Mouse (Mus musculus): ENCODE results near the gene BC024978. TPM values are rescaled to one million over a fixed set of nuclear protein-coding genes. Genes with fewer than 3 reads are reported as not detected.
A peak's percentile ranks its signal among the peaks of the same experiment; 100 is the strongest.

BC024978 gene
- polyA plus RNA-seq, 1 experiment = 18.8 TPM

DNA sequence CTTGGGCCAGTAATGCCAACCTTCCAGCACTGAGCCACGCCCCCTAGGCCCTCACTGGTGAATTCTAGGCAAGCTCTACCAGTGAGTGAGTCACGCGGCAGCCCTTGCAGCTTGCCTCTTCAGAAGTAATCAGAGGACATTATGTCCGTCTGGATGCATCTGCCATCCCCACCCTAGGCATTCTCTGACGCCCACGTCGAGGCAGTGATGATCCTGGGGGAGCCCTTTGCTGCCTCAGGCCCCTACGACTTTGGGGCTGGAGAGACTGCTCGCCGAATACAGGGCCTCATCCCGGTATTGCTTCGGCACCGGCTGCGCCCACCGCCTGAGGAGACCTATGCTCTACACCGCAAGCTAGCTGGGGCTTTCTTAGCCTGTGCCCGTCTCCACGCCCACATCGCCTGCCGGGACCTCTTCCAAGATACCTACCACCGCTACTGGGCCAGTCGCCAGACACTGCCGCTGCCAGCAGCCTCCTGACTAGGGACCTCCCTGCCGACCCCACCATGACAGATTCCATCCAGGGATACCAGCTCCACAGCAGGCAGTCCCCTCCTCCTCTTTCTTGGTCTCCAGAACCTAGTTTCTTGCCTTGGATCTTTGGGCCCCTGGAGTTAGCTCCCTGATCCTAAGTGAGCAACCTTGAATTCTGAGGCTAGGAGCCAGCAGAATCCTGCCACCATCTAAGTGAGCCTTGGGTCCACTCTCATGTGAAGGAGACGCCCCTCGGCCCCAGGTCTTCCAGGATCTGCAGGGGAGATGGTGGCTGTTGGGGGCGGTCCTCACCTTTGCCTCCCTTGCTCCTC lies 61.7 kb downstream of the BC024978 start:
- WGBS = 5% methylated on average over 27 of the region's 27 CpGs
- Histone ChIP-seq H3K27ac (ENCODE audit: insufficient read depth, low read length) (peak overlapping the region; percentile 76), H3K4me1 (ENCODE audit: control insufficient read depth, insufficient read depth, low read length) (peaks cover 21% of the 10 kb centered on the region), H3K4me3 (replicated peaks; ENCODE audit: insufficient read depth, low read depth, low read length) (peak overlapping the region; percentile 21), H3K27me3 (ENCODE audit: control insufficient read depth, insufficient read depth, low read length) (no peaks in the 10 kb centered on the region)
- peak; percentile 78 to 81 for DNase-seq
- TF ChIP-seq POLR2A (IDR thresholded peaks at IDR 0.05; ENCODE audit: borderline replicate concordance, insufficient read depth, low read length) = no peak
- no peak for TF ChIP-seq CTCF (IDR thresholded peaks at IDR 0.05; ENCODE audit: borderline replicate concordance, insufficient read depth, low read depth, low read length)

DNA sequence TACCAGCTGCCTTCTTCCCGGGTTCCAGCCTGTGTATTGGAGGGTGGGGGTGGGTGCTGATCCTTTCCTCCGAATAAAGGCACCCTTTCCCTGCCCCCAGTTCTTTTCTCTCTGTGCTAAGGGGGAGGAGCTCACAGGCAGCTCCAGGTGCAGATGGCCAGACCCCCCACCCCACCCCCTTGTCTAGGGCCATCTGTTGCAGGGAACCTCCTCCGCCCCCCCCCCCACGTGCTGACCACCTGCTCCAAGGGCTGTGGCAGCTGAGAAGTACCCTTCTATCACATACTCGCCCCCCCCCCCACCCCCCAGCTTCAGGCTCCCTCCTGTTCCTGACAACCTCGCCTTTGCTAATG lies 62.2 kb downstream of the BC024978 start:
- TF ChIP-seq POLR2A (IDR thresholded peaks at IDR 0.05; ENCODE audit: borderline replicate concordance, insufficient read depth, low read length) = no peak
- TF ChIP-seq CTCF (IDR thresholded peaks at IDR 0.05; ENCODE audit: borderline replicate concordance, insufficient read depth, low read depth, low read length) = no peak
- peak overlapping the region; percentile 84 for H3K27ac ChIP-seq (ENCODE audit: insufficient read depth, low read length)
- peaks cover 21% of the 10 kb centered on the region for H3K4me1 ChIP-seq (ENCODE audit: control insufficient read depth, insufficient read depth, low read length)
- H3K27me3 ChIP-seq (ENCODE audit: control insufficient read depth, insufficient read depth, low read length) = no peaks in the 10 kb centered on the region
- H3K4me3 ChIP-seq (replicated peaks; ENCODE audit: insufficient read depth, low read depth, low read length) = peak overlapping the region; percentile 84
- WGBS = 0% methylated on average over 6 of the region's 6 CpGs
- DNase-seq = peak in 1 of 2 experiments; percentile 55

DNA sequence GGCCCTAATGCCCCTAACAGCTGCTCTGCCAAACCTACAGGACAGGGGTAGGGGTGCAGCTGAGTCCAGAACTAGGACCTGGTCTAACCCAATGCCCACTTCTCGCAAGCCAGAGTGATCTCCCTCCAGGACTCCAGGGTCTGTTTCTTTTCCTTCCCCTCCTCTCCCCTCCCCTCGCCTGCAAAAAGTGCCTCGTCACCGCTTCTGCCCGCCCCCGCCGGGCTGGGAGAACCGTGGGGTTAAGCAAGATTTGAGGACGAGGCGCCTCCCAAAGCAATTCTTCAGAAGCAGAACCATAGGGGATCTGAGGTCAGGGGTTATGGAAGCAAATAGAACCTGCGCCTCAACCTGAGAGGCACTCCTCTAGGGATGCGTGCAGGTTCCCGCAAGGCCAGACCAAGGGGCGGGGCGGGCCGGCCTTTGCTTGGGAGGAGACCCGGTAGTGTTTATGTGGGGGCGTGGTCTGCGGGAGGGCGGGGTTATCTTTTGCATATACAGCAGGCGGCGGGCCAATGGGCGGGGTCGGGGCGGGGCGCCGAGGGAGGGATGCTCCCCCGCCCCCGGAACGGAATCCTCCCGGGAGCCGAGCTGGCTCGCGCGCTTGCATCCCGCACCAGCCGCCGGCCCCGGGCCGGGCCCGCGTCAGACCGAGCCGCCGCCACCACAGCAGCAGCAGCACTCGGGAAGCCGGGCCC lies 62.8 kb downstream of the BC024978 start, which contains the start of gene Numbl:
Gene Numbl (plus strand): TSS at position 229 of the 695 bp plus-strand sequence.
- Histone ChIP-seq H3K27ac (ENCODE audit: insufficient read depth, low read length) (peak within 1 kb of the TSS; percentile 92), H3K4me1 (ENCODE audit: control insufficient read depth, insufficient read depth, low read length) (peaks cover 21% of the 10 kb centered on the region), H3K4me3 (replicated peaks; ENCODE audit: insufficient read depth, low read depth, low read length) (peak within 1 kb of the TSS; percentile 84), H3K27me3 (ENCODE audit: control insufficient read depth, insufficient read depth, low read length) (no peaks in the 10 kb centered on the region)
- DNase-seq = peak; percentile 94 to 95
- no peak for TF ChIP-seq CTCF (IDR thresholded peaks at IDR 0.05; ENCODE audit: borderline replicate concordance, insufficient read depth, low read depth, low read length)
- peak; percentile 43; the same call in 1 of the 2 replicates for TF ChIP-seq POLR2A (IDR thresholded peaks at IDR 0.05; ENCODE audit: borderline replicate concordance, insufficient read depth, low read length)
- WGBS = 2% methylated on average over 46 of the region's 47 CpGs

DNA sequence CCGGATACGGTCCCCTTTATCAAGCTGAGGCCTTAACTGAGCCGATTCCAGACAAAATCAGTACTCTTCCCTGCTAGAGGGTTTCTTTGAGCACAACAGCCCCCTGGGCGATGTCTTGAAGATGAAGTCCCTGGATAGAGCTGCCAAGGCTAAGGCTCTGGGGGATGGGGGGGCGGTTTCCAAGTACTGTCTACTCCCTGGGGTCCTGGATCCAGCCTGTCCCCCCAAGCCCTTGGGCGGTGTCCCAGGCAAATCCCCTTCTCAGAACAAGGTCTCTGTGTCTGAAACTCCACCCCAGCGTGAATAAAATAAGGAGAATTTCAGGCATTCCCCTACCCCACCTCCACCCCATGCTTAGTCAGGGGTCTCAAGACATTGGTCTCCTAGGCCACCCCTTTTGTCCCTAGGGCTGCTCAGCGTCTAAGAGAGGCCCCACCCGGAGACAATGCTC lies 63.7 kb downstream of the BC024978 start:
- Histone ChIP-seq H3K4me1 (ENCODE audit: control insufficient read depth, insufficient read depth, low read length) (peaks cover 21% of the 10 kb centered on the region), H3K4me3 (replicated peaks; ENCODE audit: insufficient read depth, low read depth, low read length) (peak overlapping the region; percentile 84), H3K27ac (ENCODE audit: insufficient read depth, low read length) (peak overlapping the region; percentile 92), H3K27me3 (ENCODE audit: control insufficient read depth, insufficient read depth, low read length) (no peaks in the 10 kb centered on the region)
- 0% methylated on average over 9 of the region's 9 CpGs for WGBS
- no peak for TF ChIP-seq POLR2A (IDR thresholded peaks at IDR 0.05; ENCODE audit: borderline replicate concordance, insufficient read depth, low read length)
- no peak for TF ChIP-seq CTCF (IDR thresholded peaks at IDR 0.05; ENCODE audit: borderline replicate concordance, insufficient read depth, low read depth, low read length)
- peak; percentile 46 to 53 for DNase-seq

DNA sequence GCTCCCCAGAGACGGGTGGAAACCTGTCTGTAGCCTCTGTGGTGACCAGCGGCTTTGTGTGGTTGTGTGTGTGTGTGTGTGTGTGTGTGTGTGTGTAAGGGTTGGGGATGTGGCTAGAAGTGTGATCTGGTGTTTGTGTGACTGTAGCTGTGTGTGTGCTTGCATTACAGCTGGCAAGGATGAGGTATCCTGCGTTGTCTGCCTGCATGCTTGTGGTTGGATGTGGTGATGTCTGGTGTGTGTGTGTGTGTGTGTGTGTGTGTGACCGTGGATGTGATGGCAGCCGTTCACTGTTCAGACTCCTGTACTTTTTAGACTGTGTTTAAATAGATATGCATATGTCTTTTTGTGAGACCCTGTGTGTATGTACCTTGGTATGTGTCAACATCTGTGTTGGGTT lies 64.2 kb downstream of the BC024978 start:
- TF ChIP-seq POLR2A (IDR thresholded peaks at IDR 0.05; ENCODE audit: borderline replicate concordance, insufficient read depth, low read length) (no peak), CTCF (IDR thresholded peaks at IDR 0.05; ENCODE audit: borderline replicate concordance, insufficient read depth, low read depth, low read length) (no peak)
- WGBS = 0% methylated on average over 5 of the region's 5 CpGs
- H3K27me3 ChIP-seq (ENCODE audit: control insufficient read depth, insufficient read depth, low read length) = no peaks in the 10 kb centered on the region
- peak overlapping the region; percentile 84 for H3K4me3 ChIP-seq (replicated peaks; ENCODE audit: insufficient read depth, low read depth, low read length)
- peak in 1 of 2 experiments; percentile 43 for DNase-seq
- H3K4me1 ChIP-seq (ENCODE audit: control insufficient read depth, insufficient read depth, low read length) = peaks cover 21% of the 10 kb centered on the region
- H3K27ac ChIP-seq (ENCODE audit: insufficient read depth, low read length) = peak overlapping the region; percentile 92; the same call in 1 of the 2 replicates

Other genes starting within 250 kb of the BC024978 start
- gene Cyp2a12, start 166.7 kb upstream of the BC024978 start, polyA plus RNA-seq (2012; rRNA removed) = not detected in 2 replicates
- 0.10 and 0.73 TPM in 2 replicates for gene Cyp2f2, start 75.9 kb upstream of the BC024978 start, polyA plus RNA-seq (2012; rRNA removed)
- gene Cyp2t4, start 42.1 kb upstream of the BC024978 start, polyA plus RNA-seq (2012; rRNA removed) = not detected in 2 replicates
- gene Egln2, start 29.0 kb upstream of the BC024978 start, polyA plus RNA-seq (2012; rRNA removed) = 115 and 120 TPM in 2 replicates
- gene Rab4b, start 16.9 kb upstream of the BC024978 start, polyA plus RNA-seq (2012; rRNA removed) = 175 and 176 TPM in 2 replicates
- not detected in 2 replicates for gene Gm21983, start 14.7 kb upstream of the BC024978 start, polyA plus RNA-seq (2012; rRNA removed)
- gene Mia, start 14.6 kb upstream of the BC024978 start, polyA plus RNA-seq (2012; rRNA removed) = 11.2 and 16.9 TPM in 2 replicates
- gene Snrpa, start 490 bp downstream of the BC024978 start, polyA plus RNA-seq (2012; rRNA removed) = 158 and 173 TPM in 2 replicates
- gene Itpkc, start 32.9 kb downstream of the BC024978 start, polyA plus RNA-seq (2012; rRNA removed) = 12.4 and 13.2 TPM in 2 replicates
- gene Coq8b, start 37.2 kb downstream of the BC024978 start, polyA plus RNA-seq (2012; rRNA removed) = 20.8 and 23.9 TPM in 2 replicates
- 56.7 and 64.1 TPM in 2 replicates for gene Numbl, start 62.7 kb downstream of the BC024978 start, polyA plus RNA-seq (2012; rRNA removed)
- 26.9 and 28.2 TPM in 2 replicates for gene Ltbp4, start 141.9 kb downstream of the BC024978 start, polyA plus RNA-seq (2012; rRNA removed)
- 41.6 and 43.7 TPM in 2 replicates for gene Shkbp1, start 160.2 kb downstream of the BC024978 start, polyA plus RNA-seq (2012; rRNA removed)
- gene Gm20479, start 161.6 kb downstream of the BC024978 start, polyA plus RNA-seq (2012; rRNA removed) = 0.38 TPM in 1 of 2 replicates, not detected in the other

Measured in cerebellum, adult 2 months (tissue).